Mouse (Mus musculus): ENCODE measurements around the gene Lrig2. TPM values are rescaled to one million over a fixed set of nuclear protein-coding genes. Genes with fewer than 3 reads are reported as not detected.
"Not testable (repeated sequence)": the region's sequence is repeated elsewhere in the genome, so short reads cannot be mapped to it uniquely, and the experiment has no call there.

The Lrig2 gene
- total and polyA plus RNA-seq, 2 experiments: 2.8 to 5.8 TPM

- Histone ChIP-seq H3K79me2 (ENCODE audit: control insufficient read depth, insufficient read depth, low read length) (no peaks in the 10 kb centered on the region), H3K9ac (ENCODE audit: low read depth, low read length) (no peak overlapping the region), H3K27me3 (ENCODE audit: control insufficient read depth, insufficient read depth, low read length) (no peaks in the 10 kb centered on the region), H3K4me3 (ENCODE audit: insufficient read depth, low read depth, low read length) (no peak overlapping the region), H3K27ac (replicated peaks; ENCODE audit: insufficient read depth, low read depth, low read length) (no peak overlapping the region), H3K36me3 (ENCODE audit: control insufficient read depth, insufficient read depth, low read length) (no peaks in the 10 kb centered on the region), H3K4me1 (ENCODE audit: control insufficient read depth, insufficient read depth, low read length) (peaks cover 9% of the 10 kb centered on the region)
- no peak for TF ChIP-seq POLR2A (IDR thresholded peaks at IDR 0.05; ENCODE audit: extremely low read depth, insufficient read depth, low read length)
- TF ChIP-seq CTCF (IDR thresholded peaks at IDR 0.05; ENCODE audit: low read depth, low read length): no peak
- 78% methylated on average over 3 of the region's 3 CpGs for WGBS
- peak; percentile 48 for DNase-seq (ENCODE audit: extremely low read depth, low read depth, low spot score)
Observed at GRCm38 (mm10) chr3:104435947-104436346, 75.8 kb downstream of the Lrig2 start.

GRCm38 (mm10) chr3:104434246-104434696 lies 77.4 kb downstream of the Lrig2 start:
- Histone ChIP-seq H3K4me3 (ENCODE audit: insufficient read depth, low read depth, low read length) (no peak overlapping the region; the same call in 1 of the 2 replicates), H3K9ac (ENCODE audit: low read depth, low read length) (no peak overlapping the region)

GRCm38 (mm10) chr3:104432651-104433050 lies 79.1 kb downstream of the Lrig2 start:
- Histone ChIP-seq H3K27ac (replicated peaks; ENCODE audit: insufficient read depth, low read depth, low read length) (no peak overlapping the region), H3K27me3 (ENCODE audit: control insufficient read depth, insufficient read depth, low read length) (no peaks in the 10 kb centered on the region), H3K4me1 (ENCODE audit: control insufficient read depth, insufficient read depth, low read length) (peaks cover 6% of the 10 kb centered on the region), H3K79me2 (ENCODE audit: control insufficient read depth, insufficient read depth, low read length) (no peaks in the 10 kb centered on the region), H3K36me3 (ENCODE audit: control insufficient read depth, insufficient read depth, low read length) (no peaks in the 10 kb centered on the region), H3K9ac (ENCODE audit: low read depth, low read length) (no peak overlapping the region), H3K4me3 (ENCODE audit: insufficient read depth, low read depth, low read length) (no peak overlapping the region)
- WGBS: 71% methylated on average over 6 of the region's 6 CpGs
- no peak for TF ChIP-seq CTCF (IDR thresholded peaks at IDR 0.05; ENCODE audit: low read depth, low read length)
- no peak for DNase-seq (ENCODE audit: extremely low read depth, low read depth, low spot score)

More at GRCm38 (mm10) chr3:104434246-104434696, 77.4 kb downstream of the Lrig2 start:
- no peaks in the 10 kb centered on the region for H3K36me3 ChIP-seq (ENCODE audit: control insufficient read depth, insufficient read depth, low read length)
- peaks cover 6% of the 10 kb centered on the region for H3K4me1 ChIP-seq (ENCODE audit: control insufficient read depth, insufficient read depth, low read length)
- no peak for TF ChIP-seq POLR2A (IDR thresholded peaks at IDR 0.05; ENCODE audit: extremely low read depth, insufficient read depth, low read length)
- no peak for TF ChIP-seq CTCF (IDR thresholded peaks at IDR 0.05; ENCODE audit: low read depth, low read length)
- peak; percentile 54 for DNase-seq (ENCODE audit: extremely low read depth, low read depth, low spot score)
- H3K79me2 ChIP-seq (ENCODE audit: control insufficient read depth, insufficient read depth, low read length): no peaks in the 10 kb centered on the region
- no peaks in the 10 kb centered on the region for H3K27me3 ChIP-seq (ENCODE audit: control insufficient read depth, insufficient read depth, low read length)
- H3K27ac ChIP-seq (replicated peaks; ENCODE audit: insufficient read depth, low read depth, low read length): no peak overlapping the region; the same call in 1 of the 2 replicates
- 15% methylated on average over 9 of the region's 9 CpGs for WGBS

- Histone ChIP-seq H3K27me3 (ENCODE audit: control insufficient read depth, insufficient read depth, low read length) (no peaks in the 10 kb centered on the region), H3K27ac (replicated peaks; ENCODE audit: insufficient read depth, low read depth, low read length) (peak overlapping the region; percentile 37; the same call in 1 of the 2 replicates), H3K4me3 (ENCODE audit: insufficient read depth, low read depth, low read length) (no peak overlapping the region), H3K4me1 (ENCODE audit: control insufficient read depth, insufficient read depth, low read length) (peaks cover 6% of the 10 kb centered on the region), H3K36me3 (ENCODE audit: control insufficient read depth, insufficient read depth, low read length) (no peaks in the 10 kb centered on the region), H3K79me2 (ENCODE audit: control insufficient read depth, insufficient read depth, low read length) (no peaks in the 10 kb centered on the region), H3K9ac (ENCODE audit: low read depth, low read length) (no peak overlapping the region)
- peak; percentile 13 for DNase-seq (ENCODE audit: extremely low read depth, low read depth, low spot score)
- TF ChIP-seq CTCF (IDR thresholded peaks at IDR 0.05; ENCODE audit: low read depth, low read length) (no peak), POLR2A (IDR thresholded peaks at IDR 0.05; ENCODE audit: extremely low read depth, insufficient read depth, low read length) (no peak)
- WGBS: 50% methylated on average over 10 of the region's 10 CpGs
Observed at GRCm38 (mm10) chr3:104431848-104432159, 79.9 kb downstream of the Lrig2 start.

GRCm38 (mm10) chr3:104431156-104431847 lies 80.4 kb downstream of the Lrig2 start:
- no peaks in the 10 kb centered on the region for H3K36me3 ChIP-seq (ENCODE audit: control insufficient read depth, insufficient read depth, low read length)
- H3K9ac ChIP-seq (ENCODE audit: low read depth, low read length): no peak overlapping the region; the same call in 1 of the 2 replicates
- H3K79me2 ChIP-seq (ENCODE audit: control insufficient read depth, insufficient read depth, low read length): no peaks in the 10 kb centered on the region
- H3K4me1 ChIP-seq (ENCODE audit: control insufficient read depth, insufficient read depth, low read length): peaks cover 6% of the 10 kb centered on the region
- H3K27ac ChIP-seq (replicated peaks; ENCODE audit: insufficient read depth, low read depth, low read length): peak overlapping the region; percentile 45; the same call in 1 of the 2 replicates
- H3K27me3 ChIP-seq (ENCODE audit: control insufficient read depth, insufficient read depth, low read length): no peaks in the 10 kb centered on the region
- TF ChIP-seq CTCF (IDR thresholded peaks at IDR 0.05; ENCODE audit: low read depth, low read length): no peak
- no peak for TF ChIP-seq POLR2A (IDR thresholded peaks at IDR 0.05; ENCODE audit: extremely low read depth, insufficient read depth, low read length)
- WGBS: 60% methylated on average over 13 of the region's 14 CpGs
- no peak overlapping the region for H3K4me3 ChIP-seq (ENCODE audit: insufficient read depth, low read depth, low read length)
- DNase-seq (ENCODE audit: extremely low read depth, low read depth, low spot score): no peak

GRCm38 (mm10) chr3:104427354-104427753 lies 84.4 kb downstream of the Lrig2 start:
- 91% methylated on average over 2 of the region's 2 CpGs for WGBS
- H3K36me3 ChIP-seq (ENCODE audit: control insufficient read depth, insufficient read depth, low read length): not testable (repeated sequence)
- peaks cover 15% of the 10 kb centered on the region for H3K4me1 ChIP-seq (ENCODE audit: control insufficient read depth, insufficient read depth, low read length)

More at GRCm38 (mm10) chr3:104427354-104427753, 84.4 kb downstream of the Lrig2 start:
- not testable (repeated sequence) for H3K27ac ChIP-seq (replicated peaks; ENCODE audit: insufficient read depth, low read depth, low read length); H3K79me2 ChIP-seq (ENCODE audit: control insufficient read depth, insufficient read depth, low read length); H3K9ac ChIP-seq (ENCODE audit: low read depth, low read length); DNase-seq (ENCODE audit: extremely low read depth, low read depth, low spot score); H3K27me3 ChIP-seq (ENCODE audit: control insufficient read depth, insufficient read depth, low read length); H3K4me3 ChIP-seq (ENCODE audit: insufficient read depth, low read depth, low read length)
